Mouse (Mus musculus) heart, postnatal 0 days (tissue): Measurements from ENCODE around the gene Mlh3. TPM values are rescaled to one million over a fixed set of nuclear protein-coding genes. Genes with fewer than 3 reads are reported as not detected.

Experiments used
- ATAC-seq: fragments of 200-750 bp; cut with Nextera tagmentation; 2 replicates; pipeline ENCODE4 v1.8.0; 2017; ENCODE audit warnings: low read depth, moderate number of reproducible peaks, moderate library complexity; ENCODE audit not compliant: insufficient read depth
- DNase-seq: peaks from one replicate; pipeline ENCODE4 v3.0.0-alpha.2; 2016; ENCODE audit warnings: low spot score
- H3K27ac ChIP-seq: fragments of 300-500 bp; sonication (generic); 2 replicates; pipeline ENCODE4 v1.5.1; 2014; ENCODE audit warnings: low read depth, mild to moderate bottlenecking
- H3K27me3 ChIP-seq: fragments of 300-500 bp; sonication (generic); 2 replicates; pipeline ENCODE4 v1.6.1; 2014; ENCODE audit warnings: low read length, mixed read lengths; ENCODE audit not compliant: control insufficient read depth, insufficient read depth
- H3K36me3 ChIP-seq: fragments of 300-500 bp; sonication (generic); replicated peaks from 2 replicates; pipeline ENCODE4 v1.6.1; 2014; ENCODE audit warnings: low read length, mixed read lengths; ENCODE audit not compliant: control insufficient read depth, insufficient read depth
- H3K4me1 ChIP-seq: fragments of 300-500 bp; sonication (generic); 2 replicates; pipeline ENCODE4 v1.6.1; 2014; ENCODE audit warnings: antibody characterized with exemption; ENCODE audit not compliant: control insufficient read depth, insufficient read depth
- H3K4me2 ChIP-seq: fragments of 300-500 bp; sonication (generic); 2 replicates; pipeline ENCODE4 v1.6.1; 2014; ENCODE audit warnings: low read depth, mild to moderate bottlenecking, low read length, moderate library complexity
- H3K4me3 ChIP-seq: fragments of 300-500 bp; sonication (generic); 2 replicates; pipeline ENCODE4 v1.5.1; 2014; ENCODE audit warnings: low read depth, low read length
- H3K9ac ChIP-seq: fragments of 300-500 bp; sonication (generic); replicated peaks from 2 replicates; pipeline ENCODE4 v1.6.1; 2014; ENCODE audit warnings: low read depth, low read length, mixed read lengths
- H3K9me3 ChIP-seq: fragments of 300-500 bp; sonication (generic); replicated peaks from 2 replicates; pipeline ENCODE4 v1.6.1; 2016; ENCODE audit warnings: low read length; ENCODE audit not compliant: control insufficient read depth
- CTCF ChIP-seq: IDR thresholded peaks from 2 replicates; pipeline ENCODE4 v1.5.1; 2016; ENCODE audit warnings: antibody characterized with exemption, control low read depth, low read depth
- EP300 ChIP-seq: IDR thresholded peaks from 2 replicates; pipeline ENCODE4 v1.6.1; 2016; ENCODE audit warnings: antibody characterized with exemption, low read depth
- WGBS: fragments of 180-500 bp; shearing (Covaris S2); extraction: QIAGEN DNeasy Blood & Tissue Kit; methylation state at CpG from one replicate; pipeline ENCODE4 v1.1.7; 2014; 5-methylcytosine and 5-hydroxymethylcytosine counted together
- polyA plus RNA-seq: library from polyadenylated mRNA; unstranded; fragments of >200 nt; fragmentation: Nextera tagmentation; extraction: Ambion mirVana; gene quantifications from 2 replicates; pipeline ENCODE4 v1.2.1, GENCODE M21; 2015
- total RNA-seq: library from RNA; depleted of rRNA; stranded (reverse); fragments of >200 nt; gene quantifications from 2 replicates; pipeline ENCODE4 v1.2.3, GENCODE M21; 2014; ENCODE audit warnings: low replicate concordance

Mlh3 gene
- total and polyA plus RNA-seq, 2 experiments from 2014 or later, result 5.0 to 8.6 TPM

GRCm38 (mm10) chr12:85219905-85220290, 50.5 kb downstream of the Mlh3 start:
- TF ChIP-seq CTCF (no peak), EP300 (no peak)
- Histone ChIP-seq H3K9me3 (no peaks in the 10 kb centered on the region), H3K4me2 (peak overlapping the region; percentile 90), H3K4me1 (peaks cover 7% of the 10 kb centered on the region; the same call in 1 of the 2 replicates), H3K36me3 (peaks cover 39% of the 10 kb centered on the region), H3K27ac (peak overlapping the region; percentile 67), H3K4me3 (peak overlapping the region; percentile 68), H3K27me3 (no peaks in the 10 kb centered on the region), H3K9ac (peak overlapping the region; percentile 73)
- no peak for ATAC-seq
- WGBS, result 3% methylated on average over 12 of the region's 12 CpGs
- DNase-seq, result peak; percentile 38

GRCm38 (mm10) chr12:85219236-85219904, 51.0 kb downstream of the Mlh3 start, which contains the start of gene Eif2b2:
Gene Eif2b2 (plus strand): TSS chr12:85219481.
- WGBS, result under 1% methylated on average over 54 of the region's 54 CpGs
- Histone ChIP-seq H3K4me1 (peaks cover 7% of the 10 kb centered on the region; the same call in 1 of the 2 replicates), H3K4me3 (peak within 1 kb of the TSS; percentile 68), H3K4me2 (peak within 1 kb of the TSS; percentile 90), H3K9ac (peak within 1 kb of the TSS; percentile 73), H3K27me3 (no peaks in the 10 kb centered on the region), H3K27ac (peak within 1 kb of the TSS; percentile 67), H3K9me3 (no peaks in the 10 kb centered on the region), H3K36me3 (peaks cover 34% of the 10 kb centered on the region)
- TF ChIP-seq EP300 (no peak), CTCF (no peak)
- ATAC-seq (peak; percentile 100), DNase-seq (peak; percentile 99)

DNA sequence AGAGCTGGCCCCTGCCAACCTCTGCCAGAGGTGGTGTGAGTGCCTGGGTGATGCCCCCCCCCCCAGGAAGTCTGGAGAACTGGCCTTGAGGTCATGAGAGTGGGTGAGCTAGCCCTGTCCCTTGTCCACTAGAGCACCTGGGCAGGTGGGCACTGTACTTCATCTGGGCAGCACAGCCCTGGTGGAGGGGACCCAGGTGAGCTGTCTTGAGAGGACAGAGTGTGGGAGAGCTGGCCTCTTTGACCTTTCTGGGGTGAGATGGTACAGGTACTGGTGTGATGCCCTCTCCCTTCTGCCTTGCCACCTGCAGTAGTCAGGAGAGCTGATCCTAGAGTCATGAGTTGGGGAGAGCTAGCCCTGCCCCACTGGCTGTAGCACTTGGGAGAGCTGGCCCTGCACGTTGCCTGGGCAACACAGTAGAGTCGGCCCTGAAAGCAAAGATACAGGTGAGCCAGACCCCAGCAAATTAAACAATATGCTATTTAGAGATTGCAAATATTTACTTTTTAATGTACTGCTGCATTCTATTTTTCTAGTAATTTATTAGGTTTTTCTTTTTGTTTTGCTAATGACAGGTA, 52.6 kb downstream of the Mlh3 start:
- DNase-seq (no peak), ATAC-seq (no peak)
- H3K4me1 ChIP-seq, result peaks cover 7% of the 10 kb centered on the region; the same call in 1 of the 2 replicates
- no peak overlapping the region for H3K27ac ChIP-seq
- H3K4me3 ChIP-seq, result no peak overlapping the region
- WGBS, result 80% methylated on average over 2 of the region's 2 CpGs
- H3K4me2 ChIP-seq, result no peak overlapping the region
- H3K36me3 ChIP-seq, result peaks cover 19% of the 10 kb centered on the region
- H3K9me3 ChIP-seq, result no peaks in the 10 kb centered on the region
- TF ChIP-seq EP300, result no peak
- no peak for TF ChIP-seq CTCF
- no peaks in the 10 kb centered on the region for H3K27me3 ChIP-seq
- no peak overlapping the region for H3K9ac ChIP-seq

DNA sequence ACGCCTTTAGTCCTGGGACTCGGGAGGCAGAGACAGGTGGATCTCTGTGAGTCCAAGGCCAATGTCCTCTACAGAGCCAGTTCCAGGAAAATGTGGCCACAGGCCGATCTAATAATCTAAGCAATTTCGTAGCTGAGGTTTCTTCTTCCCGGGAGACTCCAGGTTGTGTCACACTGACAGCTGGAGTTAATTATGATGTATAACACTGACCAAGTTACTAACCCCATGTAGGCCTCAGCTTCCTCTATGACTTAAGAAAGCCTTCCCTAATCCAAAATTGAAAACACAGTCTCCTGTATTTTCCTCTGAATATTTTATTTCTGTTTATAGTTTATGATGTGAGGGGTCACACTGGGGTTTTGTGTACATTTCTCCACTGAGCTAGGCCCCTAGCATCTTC, 55.4 kb downstream of the Mlh3 start:
- TF ChIP-seq CTCF, result no peak
- TF ChIP-seq EP300, result no peak
- Histone ChIP-seq H3K4me1 (peaks cover 5% of the 10 kb centered on the region; the same call in 1 of the 2 replicates), H3K36me3 (no peaks in the 10 kb centered on the region), H3K9me3 (no peaks in the 10 kb centered on the region), H3K4me3 (no peak overlapping the region), H3K4me2 (no peak overlapping the region), H3K9ac (no peak overlapping the region), H3K27ac (no peak overlapping the region), H3K27me3 (no peaks in the 10 kb centered on the region)
- DNase-seq (no peak), ATAC-seq (no peak)
- WGBS, result 73% methylated on average over 5 of the region's 5 CpGs

GRCm38 (mm10) chr12:85208687-85209199, 61.7 kb downstream of the Mlh3 start:
- ATAC-seq, result peak; percentile 39; the same call in 1 of the 2 replicates
- TF ChIP-seq EP300 (no peak), CTCF (no peak)
- 29% methylated on average over 7 of the region's 7 CpGs for WGBS

More at GRCm38 (mm10) chr12:85208687-85209199, 61.7 kb downstream of the Mlh3 start:
- H3K27me3 ChIP-seq, result no peaks in the 10 kb centered on the region
- no peak overlapping the region for H3K27ac ChIP-seq
- no peak for DNase-seq
- no peaks in the 10 kb centered on the region for H3K36me3 ChIP-seq
- H3K4me3 ChIP-seq, result no peak overlapping the region
- H3K4me1 ChIP-seq, result peaks cover 10% of the 10 kb centered on the region
- H3K4me2 ChIP-seq, result no peak overlapping the region
- H3K9ac ChIP-seq, result no peak overlapping the region
- no peaks in the 10 kb centered on the region for H3K9me3 ChIP-seq
